Mouse (Mus musculus): Measurements from ENCODE around the gene Rtkn2. TPM values are rescaled to one million over a fixed set of nuclear protein-coding genes. Genes with fewer than 3 reads are reported as not detected.

Gene Rtkn2
- total RNA-seq, 2 experiments from 2014 or later, result 0.45 to 1.1 TPM

- intact Hi-C loops (cut with DNase I), result no loop called here
- no peak for DNase-seq
Observed at GRCm38 (mm10) chr10:68066173-68066572, 86.8 kb downstream of the Rtkn2 start.

DNA sequence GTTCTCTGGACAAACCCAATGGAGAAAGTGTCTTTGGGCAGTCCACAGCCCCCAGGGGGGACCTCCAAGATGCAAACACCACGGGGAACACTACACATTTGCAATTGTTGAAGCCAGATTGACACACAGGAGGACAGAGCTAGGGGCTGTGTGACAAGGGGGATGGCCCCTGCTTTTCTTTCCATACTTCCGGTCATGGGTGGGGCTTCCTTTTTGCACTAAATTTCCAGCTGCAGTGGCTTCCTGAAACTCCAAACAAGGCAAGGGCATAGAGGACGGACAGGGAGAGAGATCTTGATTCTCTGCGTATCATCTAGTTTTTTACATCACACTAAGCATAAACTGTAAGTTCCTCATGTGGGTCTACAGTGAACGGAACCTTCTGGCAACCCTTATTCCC is 88.6 kb downstream of the Rtkn2 start:
- intact Hi-C loops (cut with DNase I), result no loop called here
- no peak for DNase-seq

GRCm38 (mm10) chr10:68068426-68068825 is 89.1 kb downstream of the Rtkn2 start:
- DNase-seq, result no peak
- intact Hi-C loops (cut with DNase I), result no loop called here

- intact Hi-C loops (cut with DNase I), result no loop called here
- no peak for DNase-seq
Observed at GRCm38 (mm10) chr10:68071041-68071440, 91.7 kb downstream of the Rtkn2 start.

DNA sequence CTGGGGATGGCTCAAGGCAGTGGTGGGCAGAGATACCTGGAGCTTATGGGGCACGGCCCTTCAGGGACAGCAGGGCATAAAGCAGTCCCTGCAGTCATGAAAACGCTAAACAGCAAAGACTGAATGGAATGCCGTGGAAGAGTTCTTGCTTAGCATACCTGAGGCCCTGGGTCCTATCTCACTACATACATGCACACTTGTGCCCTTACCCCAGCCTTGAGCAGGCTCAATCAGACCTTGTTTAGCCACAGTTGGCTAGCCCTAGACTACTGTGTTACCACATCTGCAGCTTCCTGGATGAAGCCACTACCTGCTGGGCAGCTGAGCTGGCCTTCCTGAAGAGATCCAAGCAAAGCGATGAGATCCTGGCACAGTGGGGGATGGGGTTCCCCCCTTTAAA is 93.3 kb downstream of the Rtkn2 start:
- intact Hi-C loops (cut with DNase I), result no loop called here
- DNase-seq, result no peak

GRCm38 (mm10) chr10:68074291-68074690 is 94.9 kb downstream of the Rtkn2 start:
- no peak for DNase-seq
- intact Hi-C loops (cut with DNase I), result no loop called here

DNA sequence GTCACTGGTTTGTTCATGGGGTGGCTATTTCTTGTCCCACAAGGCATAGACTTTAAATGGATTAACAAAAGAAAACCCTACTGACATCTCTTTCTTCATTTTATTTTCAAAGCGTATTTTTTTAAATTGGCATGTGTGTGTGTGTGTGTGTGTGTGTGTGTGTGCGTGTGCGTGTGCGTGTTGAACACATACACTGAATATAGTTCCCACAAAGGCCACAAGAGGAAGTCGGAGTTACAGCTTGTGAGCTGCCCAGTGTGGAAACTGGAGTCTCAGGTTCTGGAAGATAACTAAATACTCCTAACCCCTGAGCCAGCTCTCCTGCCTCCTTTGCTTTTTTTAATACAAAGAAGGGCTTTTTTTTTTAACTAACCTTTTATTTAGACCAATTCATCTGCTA is 95.8 kb downstream of the Rtkn2 start:
- intact Hi-C loops (cut with DNase I), result no loop called here
- DNase-seq, result no peak

- intact Hi-C loops (cut with DNase I), result no loop called here
- DNase-seq, result no peak
Observed at GRCm38 (mm10) chr10:68078708-68079107, 99.3 kb downstream of the Rtkn2 start.

GRCm38 (mm10) chr10:68079910-68080670 is 100.7 kb downstream of the Rtkn2 start:
- intact Hi-C loops (cut with DNase I), result loop anchor here (5.0 kb wide), 1 partner anchor 73 kb away; no protein-coding TSS in a partner anchor
- no peak for DNase-seq

GRCm38 (mm10) chr10:68081712-68082111 is 102.3 kb downstream of the Rtkn2 start:
- intact Hi-C loops (cut with DNase I), result loop anchor here (5.0 kb wide), 1 partner anchor 74 kb away; no protein-coding TSS in a partner anchor
- no peak for DNase-seq

DNA sequence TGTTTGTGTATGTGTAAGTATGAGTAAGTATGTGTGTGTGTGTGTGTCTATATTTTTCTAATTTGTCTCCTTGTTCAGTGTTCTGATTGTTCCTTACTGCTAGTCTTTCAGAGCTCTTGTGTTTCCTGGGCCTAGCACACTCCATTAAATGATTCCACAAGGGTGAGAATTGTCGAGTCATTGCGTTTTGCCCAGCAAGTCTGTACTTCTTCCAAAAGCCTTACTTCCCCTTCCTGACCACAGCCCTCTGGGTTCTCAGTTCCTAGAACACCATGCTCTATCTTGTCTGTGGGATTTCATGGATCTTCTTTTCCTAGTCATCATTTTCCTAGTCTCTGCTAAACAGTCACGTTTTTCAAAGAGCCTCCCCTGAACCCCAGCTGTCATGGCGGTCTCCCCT is 106.2 kb downstream of the Rtkn2 start:
- no peak for DNase-seq
- intact Hi-C loops (cut with DNase I), result loop anchor here (5.0 kb wide), 1 partner anchor 88 kb away; no protein-coding TSS in a partner anchor

GRCm38 (mm10) chr10:68086973-68087372 is 107.6 kb downstream of the Rtkn2 start:
- no peak for DNase-seq
- intact Hi-C loops (cut with DNase I), result loop anchor here (5.0 kb wide), 1 partner anchor 90 kb away; no protein-coding TSS in a partner anchor

GRCm38 (mm10) chr10:68087722-68088121 is 108.4 kb downstream of the Rtkn2 start:
- DNase-seq, result no peak
- intact Hi-C loops (cut with DNase I), result loop anchor here (5.0 kb wide), 1 partner anchor 90 kb away; no protein-coding TSS in a partner anchor

DNA sequence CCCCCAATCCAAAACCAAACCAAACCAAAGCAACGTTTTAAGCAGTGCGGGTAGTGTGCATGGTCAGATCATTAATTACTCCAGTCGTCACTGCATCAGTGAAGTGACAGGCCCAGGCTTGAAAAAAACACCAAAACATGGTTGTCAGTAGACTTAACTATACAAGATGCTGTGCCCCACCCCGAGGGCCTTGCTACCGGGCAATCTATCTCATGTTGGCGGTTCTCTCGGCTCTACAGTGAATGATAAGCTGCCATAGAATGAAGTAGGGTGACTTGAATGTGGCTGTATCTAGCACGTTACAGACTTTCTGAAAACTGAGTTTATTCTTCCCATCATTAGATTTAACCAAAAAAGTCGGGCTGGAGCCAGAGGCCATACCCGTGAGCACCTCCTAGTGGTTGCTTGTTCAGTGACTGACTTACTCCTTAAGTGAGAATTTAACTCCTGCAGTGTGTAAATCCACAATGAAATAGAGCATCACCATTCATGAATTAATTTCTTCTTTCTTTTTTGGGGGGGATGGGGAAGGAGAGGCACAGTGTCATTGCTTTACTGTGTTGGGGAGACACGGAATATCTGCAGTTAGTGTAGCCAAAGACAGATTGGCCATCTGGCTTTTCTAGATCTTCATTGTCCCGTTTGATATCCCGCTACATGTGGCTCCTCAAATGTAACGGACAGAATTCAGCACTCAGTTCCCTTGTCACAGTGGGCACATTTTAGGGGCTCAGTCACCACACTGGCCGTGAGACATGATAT is 110.2 kb downstream of the Rtkn2 start:
- DNase-seq, result peak in 1 of 2 experiments; percentile 64
- intact Hi-C loops (cut with DNase I), result loop anchor here (2.0 to 5.0 kb wide), 4 partner anchors 38 to 188 kb away; partner anchors contain the start of gene Arid5b

DNA sequence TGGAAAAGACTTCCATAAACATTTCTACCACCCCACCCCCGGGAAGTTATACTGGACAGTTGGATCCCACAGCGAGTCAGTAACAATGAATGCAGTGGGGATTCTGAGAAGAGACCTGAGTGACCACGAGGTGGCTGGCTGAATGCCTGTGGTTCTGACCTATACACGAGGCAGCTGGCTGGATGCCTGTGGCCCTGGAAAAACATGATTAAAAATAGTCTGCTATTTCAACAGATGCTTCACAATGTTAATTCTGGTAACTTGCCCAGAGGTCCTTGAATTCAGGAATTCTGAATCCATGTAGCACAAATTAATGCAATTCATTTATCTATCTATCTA is 110.8 kb downstream of the Rtkn2 start:
- peak; percentile 90 to 93 for DNase-seq
- intact Hi-C loops (cut with DNase I), result loop anchor here (2.0 to 5.0 kb wide), 3 partner anchors 37 to 187 kb away; partner anchors contain the start of gene Arid5b

DNA sequence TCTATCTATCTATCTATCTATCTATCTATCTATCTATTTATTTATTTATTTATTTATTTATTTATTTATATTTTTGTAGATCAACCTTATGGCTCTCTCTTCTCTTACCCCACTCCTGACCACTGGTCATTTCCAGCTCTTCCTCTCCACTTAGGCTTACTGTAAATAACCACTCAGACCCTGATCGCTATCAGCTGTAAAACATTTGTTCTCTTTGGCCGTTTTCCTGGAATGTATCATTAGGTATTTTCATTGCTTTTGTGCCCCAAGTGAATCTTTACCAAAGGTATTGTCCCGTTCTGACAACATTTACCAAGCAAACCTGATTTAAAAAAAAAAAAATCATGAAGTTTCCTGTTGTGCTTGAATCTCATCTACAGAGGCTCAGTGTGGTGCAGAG is 111.2 kb downstream of the Rtkn2 start:
- no peak for DNase-seq
- intact Hi-C loops (cut with DNase I), result loop anchor here (2.0 to 5.0 kb wide), 3 partner anchors 37 to 187 kb away; partner anchors contain the start of gene Arid5b

DNA sequence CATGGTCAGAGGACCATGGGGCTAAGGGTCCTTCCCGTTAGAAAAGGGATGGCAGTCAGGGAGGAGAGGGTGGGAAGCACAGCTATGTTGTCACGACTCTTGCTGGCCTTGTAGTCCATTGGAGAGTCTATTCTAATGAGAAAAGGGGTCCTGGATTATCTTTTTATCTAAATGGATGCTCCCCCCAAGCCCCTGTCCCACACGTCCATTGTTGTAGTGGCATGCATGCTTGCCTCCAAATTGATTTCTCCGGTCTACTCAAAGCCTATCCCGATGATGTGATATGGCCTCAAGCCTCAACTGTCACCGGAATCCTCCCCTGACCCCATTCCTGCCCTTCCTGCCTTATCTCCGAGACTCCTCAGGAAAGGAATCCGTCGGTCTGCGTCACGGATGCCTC is 111.6 kb downstream of the Rtkn2 start:
- no peak for DNase-seq
- intact Hi-C loops (cut with DNase I), result loop anchor here (2.0 to 5.0 kb wide), 3 partner anchors 36 to 186 kb away; partner anchors contain the start of gene Arid5b

DNA sequence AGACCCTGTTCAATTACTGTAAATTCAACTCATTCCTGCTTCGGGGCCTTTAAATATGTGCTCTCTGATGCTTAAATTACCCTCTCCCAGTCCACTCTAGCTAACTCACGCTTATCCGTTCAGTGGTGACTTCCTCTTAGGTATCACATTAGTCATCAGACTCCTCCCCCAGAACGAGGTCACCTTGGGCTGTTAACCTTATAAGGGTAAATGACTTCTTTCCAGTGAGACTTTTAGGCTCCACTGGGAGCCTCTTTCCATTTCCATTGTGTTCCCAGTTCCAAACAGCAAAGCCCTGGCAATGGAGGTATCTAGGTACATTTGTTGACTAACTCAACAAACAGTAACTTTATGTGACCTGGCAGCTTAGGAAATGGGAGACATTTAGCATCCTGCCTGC is 112.5 kb downstream of the Rtkn2 start:
- DNase-seq, result no peak
- intact Hi-C loops (cut with DNase I), result loop anchor here (2.0 to 5.0 kb wide), 3 partner anchors 35 to 185 kb away; partner anchors contain the start of gene Arid5b

DNA sequence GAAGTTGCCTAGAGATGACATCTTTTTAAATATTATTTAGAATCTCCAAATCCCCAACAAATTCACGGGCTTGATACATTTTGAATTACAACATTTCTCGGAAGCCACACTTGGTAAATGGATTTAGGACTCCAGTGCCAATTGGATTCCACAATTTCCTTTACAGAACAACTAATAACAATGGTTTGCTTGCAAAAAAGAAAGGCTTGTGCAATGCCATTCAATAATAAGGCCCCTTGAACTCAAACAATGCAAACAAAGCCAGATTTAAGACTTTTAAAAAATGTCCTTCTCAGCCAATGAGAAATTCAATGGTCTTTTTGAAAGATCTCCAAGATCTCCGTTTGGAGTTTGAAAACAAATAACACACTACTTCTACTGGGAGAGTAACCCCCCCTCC is 114.1 kb downstream of the Rtkn2 start:
- DNase-seq, result no peak
- intact Hi-C loops (cut with DNase I), result loop anchor here (5.0 kb wide), 2 partner anchors 34 to 184 kb away; partner anchors contain the start of gene Arid5b

DNA sequence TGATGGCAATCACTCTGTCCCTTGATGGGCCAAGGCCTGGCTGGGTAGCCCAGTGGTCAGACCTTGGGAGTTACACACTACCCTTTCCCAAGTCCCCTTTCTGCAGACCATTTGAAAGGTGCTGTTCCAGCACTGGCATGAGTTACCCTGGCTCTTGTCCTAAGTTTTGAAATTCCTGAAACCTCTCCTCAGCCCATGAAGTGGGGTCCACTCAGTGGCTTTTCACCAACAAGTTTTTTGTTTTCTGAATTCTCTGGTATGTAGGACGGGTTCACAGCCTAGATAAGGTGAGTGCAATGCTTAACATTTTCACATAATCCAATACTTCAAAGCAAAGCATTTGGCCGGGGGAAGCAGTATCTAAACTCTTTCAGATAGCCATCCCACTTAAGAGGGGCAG is 115.8 kb downstream of the Rtkn2 start:
- no peak for DNase-seq

DNA sequence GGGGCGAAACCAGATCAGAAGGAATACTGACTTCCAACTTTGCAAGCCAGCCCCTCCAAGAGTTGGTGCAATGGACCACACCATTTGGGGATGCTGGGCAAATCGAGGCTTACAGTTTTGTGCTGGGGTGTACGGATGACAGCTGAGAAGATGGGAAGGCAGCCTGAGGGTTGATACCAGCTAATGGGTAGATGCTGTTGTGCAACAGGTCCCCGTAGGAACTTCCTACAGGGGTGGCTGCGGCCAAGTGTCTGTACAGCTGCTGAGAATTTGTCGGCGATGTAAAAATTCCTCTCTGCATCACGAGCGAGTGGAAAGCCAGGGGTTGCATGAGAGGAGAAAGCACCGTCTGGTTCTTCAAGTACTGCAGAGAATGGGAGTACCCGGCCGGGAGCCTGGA is 117.0 kb downstream of the Rtkn2 start:
- intact Hi-C loops (cut with DNase I), result no loop called here
- DNase-seq, result no peak

More for the DNA sequence above, 115.8 kb downstream of the Rtkn2 start:
- intact Hi-C loops (cut with DNase I), result no loop called here

Measured in heart, postnatal 14 days (tissue).